Mouse (Mus musculus) forebrain, embryonic 11.5 days (tissue): ENCODE data around the gene Plekha5. TPM values are rescaled to one million over a fixed set of nuclear protein-coding genes. Genes with fewer than 3 reads are reported as not detected.

Experiments used
- ATAC-seq: fragments of 200-750 bp; cut with Nextera tagmentation; replicated peaks from 2 replicates; pipeline ENCODE4 v1.8.0; 2017; ENCODE audit warnings: moderate TSS enrichment; ENCODE audit not compliant: low FRiP score
- DNase-seq: peaks from one replicate; pipeline ENCODE4 v3.0.0-alpha.2; 2017; ENCODE audit warnings: low spot score
- H3K27ac ChIP-seq: fragments of 300-500 bp; sonication (generic); 2 replicates; pipeline ENCODE4 v1.5.1; 2014; ENCODE audit warnings: low read depth, low read length
- H3K27me3 ChIP-seq: fragments of 300-500 bp; sonication (generic); 2 replicates; pipeline ENCODE4 v1.6.1; 2014; ENCODE audit warnings: mild to moderate bottlenecking, low read length, mixed read lengths; ENCODE audit not compliant: control insufficient read depth, insufficient read depth
- H3K36me3 ChIP-seq: fragments of 300-500 bp; sonication (generic); 2 replicates; pipeline ENCODE4 v1.6.1; 2014; ENCODE audit warnings: mild to moderate bottlenecking, low read length, moderate library complexity, mixed read lengths; ENCODE audit not compliant: control insufficient read depth, insufficient read depth
- H3K4me1 ChIP-seq: fragments of 300-500 bp; sonication (generic); replicated peaks from 2 replicates; pipeline ENCODE4 v1.6.1; 2014; ENCODE audit warnings: low read length, mixed read lengths; ENCODE audit not compliant: control insufficient read depth, insufficient read depth
- H3K4me2 ChIP-seq: fragments of 300-500 bp; sonication (generic); 2 replicates; pipeline ENCODE4 v1.6.1; 2014; ENCODE audit warnings: low read depth, mild to moderate bottlenecking, low read length, moderate library complexity, mixed read lengths; ENCODE audit not compliant: severe bottlenecking
- H3K4me3 ChIP-seq: fragments of 300-500 bp; sonication (generic); 2 replicates; pipeline ENCODE4 v1.5.1; 2014; ENCODE audit warnings: low read depth, low read length
- H3K9ac ChIP-seq: fragments of 300-500 bp; sonication (generic); 2 replicates; pipeline ENCODE4 v1.6.1; 2014; ENCODE audit warnings: low read length
- H3K9me3 ChIP-seq: fragments of 300-500 bp; sonication (generic); 2 replicates; pipeline ENCODE4 v1.6.1; 2016; ENCODE audit warnings: low read length, mixed read lengths; ENCODE audit not compliant: control insufficient read depth
- WGBS: fragments of 180-500 bp; shearing (Covaris S2); extraction: QIAGEN DNeasy Blood & Tissue Kit; methylation state at CpG from one replicate; pipeline ENCODE4 v1.1.7; 2014; 5-methylcytosine and 5-hydroxymethylcytosine counted together
- polyA plus RNA-seq: library from polyadenylated mRNA; unstranded; fragments of >200 nt; fragmentation: Nextera tagmentation; extraction: Ambion mirVana; gene quantifications from 2 replicates; pipeline ENCODE4 v1.2.1, GENCODE M21; 2014

The Plekha5 gene
- polyA plus RNA-seq, 1 experiment from 2014 or later = 63.1 TPM

- Histone ChIP-seq H3K4me3 (peak overlapping the region; percentile 93), H3K9me3 (no peaks in the 10 kb centered on the region), H3K27me3 (no peaks in the 10 kb centered on the region), H3K36me3 (no peaks in the 10 kb centered on the region), H3K9ac (peak overlapping the region; percentile 98), H3K27ac (peak overlapping the region; percentile 88), H3K4me2 (peak overlapping the region; percentile 74), H3K4me1 (peaks cover 4% of the 10 kb centered on the region; the same call in 1 of the 2 replicates)
- 8% methylated on average over 29 of the region's 29 CpGs for WGBS
- no peak for ATAC-seq
- DNase-seq = no peak
These were observed 611 bp upstream of the Plekha5 start for GRCm38 (mm10) chr6:140423041-140423845.

GRCm38 (mm10) chr6:140424201-140424990 is 542 bp downstream of the Plekha5 start:
- peak; percentile 79 for DNase-seq
- under 1% methylated on average over 50 of the region's 72 CpGs for WGBS
- Histone ChIP-seq H3K27ac (peak overlapping the region; percentile 88), H3K27me3 (no peaks in the 10 kb centered on the region), H3K4me3 (peak overlapping the region; percentile 93), H3K9me3 (no peaks in the 10 kb centered on the region), H3K9ac (peak overlapping the region; percentile 98), H3K4me2 (peak overlapping the region; percentile 74), H3K4me1 (peaks cover 4% of the 10 kb centered on the region; the same call in 1 of the 2 replicates), H3K36me3 (no peaks in the 10 kb centered on the region)
- ATAC-seq = peak; percentile 82

DNA sequence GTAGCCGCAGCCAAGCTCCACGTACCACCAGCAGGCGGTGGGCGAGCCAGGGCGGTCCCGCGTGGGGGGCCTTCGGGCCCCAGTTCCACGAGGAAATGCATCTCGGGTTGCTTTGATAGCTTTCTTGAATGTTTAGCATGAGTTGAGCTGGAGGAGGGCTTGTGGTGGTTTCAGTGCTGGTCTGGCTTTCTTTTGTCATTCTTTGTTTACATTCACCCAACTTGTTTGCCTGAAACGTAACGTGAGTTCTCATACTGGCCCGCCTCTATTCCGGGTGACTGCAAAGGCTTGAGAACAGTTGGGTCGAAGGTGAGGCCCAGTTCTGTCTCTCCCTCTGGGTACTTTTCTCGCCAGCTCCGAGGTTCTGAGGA is 1.1 kb downstream of the Plekha5 start:
- Histone ChIP-seq H3K4me2 (peak overlapping the region; percentile 74), H3K4me3 (peak overlapping the region; percentile 93), H3K36me3 (no peaks in the 10 kb centered on the region), H3K9me3 (no peaks in the 10 kb centered on the region), H3K27me3 (no peaks in the 10 kb centered on the region), H3K27ac (0 out of 2 replicates have a peak overlapping the region, but pooled peaks have one; percentile 88), H3K9ac (peak overlapping the region; percentile 98), H3K4me1 (peaks cover 4% of the 10 kb centered on the region; the same call in 1 of the 2 replicates)
- WGBS = under 1% methylated on average over 17 of the region's 17 CpGs
- DNase-seq = no peak
- peak; percentile 43 for ATAC-seq

DNA sequence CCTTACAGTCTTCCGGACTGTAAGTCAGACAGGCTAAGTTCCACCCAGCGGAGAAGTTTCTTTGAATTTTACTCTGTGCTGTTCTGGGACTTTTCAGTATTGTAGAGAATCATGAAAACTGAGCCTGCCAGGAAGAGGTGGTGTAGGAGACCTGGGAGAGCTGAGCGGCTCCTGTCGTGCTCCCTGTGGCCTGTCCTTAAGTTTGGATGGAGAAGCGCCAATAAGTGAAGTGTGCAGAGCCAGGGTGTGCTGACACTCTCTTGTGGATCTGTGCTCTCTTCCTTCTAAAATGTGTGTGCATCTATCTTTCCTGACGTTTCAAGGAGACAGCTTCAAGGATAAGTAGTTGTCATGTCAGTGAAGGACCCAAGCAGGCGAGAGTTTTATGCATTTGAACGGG is 5.4 kb downstream of the Plekha5 start:
- Histone ChIP-seq H3K9ac (no peak overlapping the region), H3K4me1 (peaks cover 4% of the 10 kb centered on the region; the same call in 1 of the 2 replicates), H3K9me3 (no peaks in the 10 kb centered on the region), H3K4me2 (no peak overlapping the region), H3K36me3 (no peaks in the 10 kb centered on the region; the same call in 1 of the 2 replicates), H3K27ac (no peak overlapping the region), H3K4me3 (no peak overlapping the region), H3K27me3 (no peaks in the 10 kb centered on the region)
- ATAC-seq = no peak
- no peak for DNase-seq
- WGBS = 90% methylated on average over 8 of the region's 8 CpGs

DNA sequence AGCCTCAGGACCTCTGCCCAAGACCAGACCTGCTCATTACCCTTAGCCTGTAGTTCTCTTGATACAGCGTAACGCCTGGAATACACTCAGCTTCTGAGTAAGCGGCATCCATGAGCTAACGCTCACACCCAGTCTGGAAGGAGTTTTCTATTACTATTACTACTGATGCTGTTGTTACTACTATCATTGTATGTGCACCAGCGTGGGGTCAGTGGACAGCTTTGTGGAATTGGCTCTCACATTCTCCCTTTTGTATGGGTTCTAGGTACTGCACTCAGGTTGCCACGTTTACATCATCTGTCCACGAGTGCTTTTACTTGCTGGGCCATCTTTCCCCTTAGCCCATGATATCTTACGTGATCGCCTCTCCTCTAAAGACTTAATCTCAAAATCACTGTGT is 8.5 kb downstream of the Plekha5 start:
- no peak overlapping the region for H3K27ac ChIP-seq
- WGBS = 98% methylated on average over 9 of the region's 9 CpGs
- no peaks in the 10 kb centered on the region for H3K9me3 ChIP-seq
- no peak overlapping the region for H3K9ac ChIP-seq
- no peak for DNase-seq
- H3K4me2 ChIP-seq = no peak overlapping the region
- no peaks in the 10 kb centered on the region for H3K4me1 ChIP-seq
- no peak overlapping the region for H3K4me3 ChIP-seq
- H3K36me3 ChIP-seq = no peaks in the 10 kb centered on the region; the same call in 1 of the 2 replicates
- no peaks in the 10 kb centered on the region for H3K27me3 ChIP-seq
- no peak for ATAC-seq

GRCm38 (mm10) chr6:140443374-140443773 is 19.5 kb downstream of the Plekha5 start:
- H3K4me3 ChIP-seq = no peak overlapping the region
- H3K9me3 ChIP-seq = no peaks in the 10 kb centered on the region
- H3K36me3 ChIP-seq = no peaks in the 10 kb centered on the region
- H3K4me1 ChIP-seq = no peaks in the 10 kb centered on the region; the same call in 1 of the 2 replicates
- no peak overlapping the region for H3K27ac ChIP-seq
- ATAC-seq = no peak
- peak; percentile 75 for DNase-seq
- no peak overlapping the region for H3K4me2 ChIP-seq
- no peak overlapping the region for H3K9ac ChIP-seq
- WGBS = 90% methylated on average over 5 of the region's 5 CpGs
- H3K27me3 ChIP-seq = no peaks in the 10 kb centered on the region

GRCm38 (mm10) chr6:140444147-140444546 is 20.3 kb downstream of the Plekha5 start:
- H3K4me3 ChIP-seq = no peak overlapping the region
- no peak overlapping the region for H3K9ac ChIP-seq
- 61% methylated on average over 7 of the region's 7 CpGs for WGBS
- H3K36me3 ChIP-seq = no peaks in the 10 kb centered on the region
- no peak for DNase-seq
- no peaks in the 10 kb centered on the region for H3K9me3 ChIP-seq
- ATAC-seq = no peak
- H3K4me1 ChIP-seq = no peaks in the 10 kb centered on the region; the same call in 1 of the 2 replicates
- H3K27ac ChIP-seq = no peak overlapping the region
- no peak overlapping the region for H3K4me2 ChIP-seq
- H3K27me3 ChIP-seq = no peaks in the 10 kb centered on the region

GRCm38 (mm10) chr6:140444855-140445465 is 21.1 kb downstream of the Plekha5 start:
- DNase-seq = no peak
- no peak overlapping the region for H3K27ac ChIP-seq
- no peaks in the 10 kb centered on the region; the same call in 1 of the 2 replicates for H3K4me1 ChIP-seq
- H3K27me3 ChIP-seq = no peaks in the 10 kb centered on the region
- 18% methylated on average over 10 of the region's 10 CpGs for WGBS
- peak overlapping the region; percentile 0; the same call in 1 of the 2 replicates for H3K9ac ChIP-seq
- ATAC-seq = peak; percentile 43
- H3K4me3 ChIP-seq = no peak overlapping the region
- H3K36me3 ChIP-seq = no peaks in the 10 kb centered on the region
- H3K4me2 ChIP-seq = no peak overlapping the region; the same call in 1 of the 2 replicates
- no peaks in the 10 kb centered on the region for H3K9me3 ChIP-seq
